Mouse (Mus musculus) testis, adult 2 months (tissue): ENCODE measurements around the gene 1110017D15Rik.

Experiments
- CTCF ChIP-seq: fragments of 200-500 bp; IDR thresholded peaks from 2 replicates; pipeline ENCODE4 v1.5.1; 2012; ENCODE audit warnings: low read depth, mild to moderate bottlenecking, inconsistent platforms, low read length, moderate library complexity; ENCODE audit not compliant: control insufficient read depth, insufficient read depth, insufficient replicate concordance
- POLR2A ChIP-seq: fragments of 200-500 bp; IDR thresholded peaks from 2 replicates; pipeline ENCODE4 v1.6.1; 2012; ENCODE audit warnings: low read depth, mild to moderate bottlenecking, inconsistent platforms, low read length, moderate library complexity; ENCODE audit not compliant: control insufficient read depth

DNA sequence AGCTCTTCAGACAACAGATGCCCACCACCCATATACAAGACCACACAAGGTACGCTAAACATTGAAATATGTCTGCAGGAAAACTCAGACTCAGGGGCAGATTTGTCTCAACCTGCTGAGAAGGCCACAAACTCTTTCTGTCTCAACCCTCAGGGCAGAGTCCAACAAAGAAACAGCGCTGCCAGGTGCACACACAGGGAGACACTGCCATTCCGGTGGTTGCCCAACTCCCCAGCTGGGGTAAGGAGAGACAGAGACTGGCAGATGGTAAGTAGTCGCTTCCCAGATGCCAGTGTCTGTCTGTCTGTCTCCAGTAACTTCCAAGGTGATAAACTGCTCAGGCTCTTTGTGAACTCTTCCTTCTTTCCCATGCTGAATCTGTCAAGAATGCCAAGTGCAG lies 16.3 kb downstream of the 1110017D15Rik start:
- TF ChIP-seq CTCF (no peak), POLR2A (no peak)
